21 mouse cellular contexts compared by ENCODE assay signal in genomic region chr6:117134526-117134925, GRCm38 (mm10). TPM values are rescaled to one million over a fixed set of nuclear protein-coding genes. Genes with fewer than 3 reads are reported as not detected.
DNase-seq lines count a peak whose midpoint lies in the region; ATAC-seq and TF ChIP-seq lines count a peak whose summit lies in the region.
"Had no signal": no experiment of that assay in that cellular context is flagged by ENCODE, and none has a peak within 500 bp of the region (broad histone marks: within the 10 kb centered on the region; RNA-seq: fewer than 3 reads in every experiment).

No protein-coding gene starts in this region.

- H3K4me1 ChIP-seq in heart, embryonic 15.5 days (replicated peaks) = peaks cover 15% of the 10 kb centered on the region
- H3K4me1 ChIP-seq in stomach, embryonic 15.5 days = peaks cover 9% of the 10 kb centered on the region
- H3K4me1 ChIP-seq: liver, embryonic 15.5 days had no signal

- 39% methylated on average over 4 of the region's 4 CpGs for WGBS in heart, embryonic 15.5 days
- WGBS in stomach, embryonic 15.5 days = 63% methylated on average over 4 of the region's 4 CpGs

- H3K36me3 ChIP-seq in heart, embryonic 15.5 days = no peaks in the 10 kb centered on the region
- H3K36me3 ChIP-seq in stomach, embryonic 15.5 days = no peaks in the 10 kb centered on the region
- H3K36me3 ChIP-seq: embryonic facial prominence, embryonic 13.5 days; intestine, embryonic 15.5 days; liver, embryonic 15.5 days; midbrain, embryonic 10.5 days; neural tube, embryonic 12.5 days had no signal

- H3K4me3 ChIP-seq in gastrocnemius, adult 2 months = no peak overlapping the region
- no peak overlapping the region for H3K4me3 ChIP-seq in left cerebral cortex, adult 2 months
- H3K4me3 ChIP-seq in heart, embryonic 15.5 days = no peak overlapping the region
- no peak overlapping the region for H3K4me3 ChIP-seq in stomach, embryonic 15.5 days (replicated peaks)
- H3K4me3 ChIP-seq: embryonic facial prominence, embryonic 13.5 days; intestine, embryonic 15.5 days; liver, embryonic 15.5 days; midbrain, embryonic 10.5 days; neural tube, embryonic 12.5 days had no signal

- DNase-seq in gastrocnemius, adult 2 months = peak; percentile 41
- DNase-seq in gastrocnemius, postnatal 36 days = no peak
- DNase-seq in left cerebral cortex, adult 2 months (ENCODE audit: extremely low spot score in 1 of 2, low spot score in 2 of 2) = no peak
- DNase-seq in left cerebral cortex, postnatal 25 days (ENCODE audit: low spot score in 2 of 2) = no peak
- no peak for DNase-seq in embryo, embryonic 10.5 days (ENCODE audit: low spot score)
- DNase-seq: adrenal gland, postnatal 10 days; cerebellum, adult 18-20 months; lung, postnatal 14 days; spleen, adult 18-20 months; thymus, postnatal 14 days had no signal

- no peaks in the 10 kb centered on the region for H3K27me3 ChIP-seq in heart, embryonic 15.5 days
- no peaks in the 10 kb centered on the region for H3K27me3 ChIP-seq in stomach, embryonic 15.5 days (replicated peaks)
- H3K27me3 ChIP-seq: embryonic facial prominence, embryonic 13.5 days; intestine, embryonic 15.5 days; liver, embryonic 15.5 days had no signal

- no peak for TF ChIP-seq CTCF in gastrocnemius, adult 2 months (IDR thresholded peaks at IDR 0.05)
- no peak for TF ChIP-seq CTCF in left cerebral cortex, adult 2 months (IDR thresholded peaks at IDR 0.05)

- H3K4me2 ChIP-seq in heart, embryonic 15.5 days = no peak overlapping the region
- H3K4me2 ChIP-seq in stomach, embryonic 15.5 days = no peak overlapping the region
- H3K4me2 ChIP-seq: embryonic facial prominence, embryonic 13.5 days; hindbrain, embryonic 14.5 days; intestine, embryonic 15.5 days; liver, embryonic 15.5 days; neural tube, embryonic 12.5 days had no signal

- no peaks in the 10 kb centered on the region for H3K9me3 ChIP-seq in heart, embryonic 15.5 days (replicated peaks)
- no peaks in the 10 kb centered on the region for H3K9me3 ChIP-seq in stomach, embryonic 15.5 days
- H3K9me3 ChIP-seq: embryonic facial prominence, embryonic 13.5 days; intestine, embryonic 15.5 days; liver, embryonic 15.5 days; midbrain, embryonic 10.5 days; neural tube, embryonic 12.5 days had no signal

- intact Hi-C loops in gastrocnemius, adult 2 months (cut with DNase I) = loop anchor here (10.0 kb wide), 1 partner anchor 150 kb away; no protein-coding TSS in a partner anchor
- intact Hi-C loops in gastrocnemius, postnatal 36 days (cut with DNase I) = no loop called here
- intact Hi-C loops in left cerebral cortex, adult 2 months (cut with DNase I) = no loop called here
- intact Hi-C loops in left cerebral cortex, postnatal 25 days (cut with DNase I) = no loop called here

- H3K27ac ChIP-seq in gastrocnemius, adult 2 months = peak overlapping the region; percentile 80
- H3K27ac ChIP-seq in left cerebral cortex, adult 2 months = 0 out of 2 replicates have a peak overlapping the region, but pooled peaks have one; percentile 17
- peak overlapping the region; percentile 67 for H3K27ac ChIP-seq in heart, embryonic 15.5 days
- peak overlapping the region; percentile 3; the same call in 1 of the 2 replicates for H3K27ac ChIP-seq in stomach, embryonic 15.5 days
- H3K27ac ChIP-seq: embryonic facial prominence, embryonic 13.5 days; hindbrain, embryonic 14.5 days; intestine, embryonic 15.5 days; liver, embryonic 15.5 days; midbrain, embryonic 10.5 days; neural tube, embryonic 12.5 days had no signal

- H3K9ac ChIP-seq in heart, embryonic 15.5 days = no peak overlapping the region
- no peak overlapping the region for H3K9ac ChIP-seq in stomach, embryonic 15.5 days
- H3K9ac ChIP-seq: embryonic facial prominence, embryonic 13.5 days; hindbrain, embryonic 14.5 days; intestine, embryonic 15.5 days; liver, embryonic 15.5 days; neural tube, embryonic 12.5 days had no signal

- ATAC-seq in heart, embryonic 15.5 days (replicated peaks; ENCODE audit: insufficient number of reproducible peaks, insufficient read depth, low FRiP score, low read depth) = peak; percentile 31; the same call in 1 of the 2 replicates
- no peak for ATAC-seq in stomach, embryonic 15.5 days (ENCODE audit: insufficient read depth, low FRiP score, low read depth)
- no peak for ATAC-seq in megakaryocyte-erythroid progenitor cell, adult 5-6 weeks (replicated peaks; ENCODE audit: low FRiP score, low TSS enrichment, poor library complexity, severe bottlenecking)
- ATAC-seq: intestine, embryonic 15.5 days had no signal

RNA-seq across cellular contexts. Expression of gene Cxcl12, which starts 33.8 kb away (rescaled TPM):
- total RNA-seq in gastrocnemius, adult 2 months (2021) = 10 to 100 TPM; 41.3 to 61.9 TPM
- 10 to 100 TPM; 38.0 to 52.1 TPM for total RNA-seq in gastrocnemius, postnatal 36 days (2021)
- total RNA-seq in left cerebral cortex, adult 2 months (2021) = 10 to 100 TPM; 43.4 to 45.8 TPM
- total RNA-seq in left cerebral cortex, postnatal 25 days (2021) = 10 to 100 TPM; 49.7 to 53.8 TPM
- polyA plus RNA-seq in heart, embryonic 15.5 days (2015; fragmentation: Nextera tagmentation; extraction: Ambion mirVana) = 128 and 180 TPM in 2 replicates
- 183 and 190 TPM in 2 replicates for polyA plus RNA-seq in stomach, embryonic 15.5 days (2015; fragmentation: Nextera tagmentation; extraction: Ambion mirVana)
- not detected in 2 replicates for total RNA-seq in megakaryocyte-erythroid progenitor cell, adult 5-6 weeks (2014; fragmentation: Nextera tagmentation)
- 0.80 and 1.4 TPM in 2 replicates for total RNA-seq in megakaryocyte-erythroid progenitor cell, adult 5-6 weeks (2017)
- total RNA-seq: CH12.LX; monocyte, adult 5-6 weeks had no signal

Comparison
In these comparisons a context has a peak if more than half of its experiments do, and no peak if none do; other contexts are left out.
1. H3K27ac ChIP-seq: peak in every context shown above with its lines; median percentile 80 in gastrocnemius, adult 2 months; 67 in heart, embryonic 15.5 days; 17 in left cerebral cortex, adult 2 months; 3 in stomach, embryonic 15.5 days.
2. RNA of gene Cxcl12, which starts 33.8 kb away (total RNA-seq): 41.3 to 61.9 TPM in gastrocnemius, adult 2 months, 49.7 to 53.8 TPM in left cerebral cortex, postnatal 25 days, 38.0 to 52.1 TPM in gastrocnemius, postnatal 36 days and 43.4 to 45.8 TPM in left cerebral cortex, adult 2 months; 0.80 to 1.4 TPM in megakaryocyte-erythroid progenitor cell, adult 5-6 weeks; every median in the first group is over 10 times any median in the second.